Mouse (Mus musculus): ENCODE data around the gene Abcc3. TPM values are rescaled to one million over a fixed set of nuclear protein-coding genes. Genes with fewer than 3 reads are reported as not detected.

The Abcc3 gene
- polyA plus RNA-seq, 1 experiment from 2014 or later, result 7.7 TPM

DNA sequence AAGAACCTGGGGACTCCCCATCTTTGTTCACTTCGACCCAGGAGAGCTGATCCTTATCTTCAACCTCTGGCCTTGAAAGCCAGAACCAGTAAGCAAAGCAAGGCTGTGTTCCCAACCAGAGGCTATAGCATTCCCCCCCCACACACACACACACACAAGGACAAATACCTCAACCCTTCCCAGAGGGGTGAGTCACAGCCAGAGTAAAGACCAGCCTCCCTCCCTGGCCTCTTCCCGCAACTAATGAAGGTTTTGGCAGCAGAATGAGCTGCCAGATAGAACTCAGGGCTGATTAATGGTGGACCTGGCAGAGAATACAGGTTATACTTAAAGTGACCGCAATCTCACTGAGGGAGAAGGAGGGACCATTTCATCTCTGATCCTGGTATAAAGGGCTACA lies 46.2 kb downstream of the Abcc3 start:
- peaks cover 50% of the 10 kb centered on the region for H3K4me1 ChIP-seq
- no peak overlapping the region for H3K4me2 ChIP-seq
- H3K4me3 ChIP-seq (replicated peaks), result no peak overlapping the region
- peak overlapping the region; percentile 84 for H3K27ac ChIP-seq
- H3K36me3 ChIP-seq, result no peaks in the 10 kb centered on the region
- WGBS, result 19% methylated on average over 3 of the region's 3 CpGs
- ATAC-seq (ENCODE audit: insufficient read depth, low FRiP score, low read depth), result peak; percentile 81
- no peaks in the 10 kb centered on the region for H3K27me3 ChIP-seq (replicated peaks)
- H3K9ac ChIP-seq, result no peak overlapping the region
- H3K9me3 ChIP-seq, result no peaks in the 10 kb centered on the region

DNA sequence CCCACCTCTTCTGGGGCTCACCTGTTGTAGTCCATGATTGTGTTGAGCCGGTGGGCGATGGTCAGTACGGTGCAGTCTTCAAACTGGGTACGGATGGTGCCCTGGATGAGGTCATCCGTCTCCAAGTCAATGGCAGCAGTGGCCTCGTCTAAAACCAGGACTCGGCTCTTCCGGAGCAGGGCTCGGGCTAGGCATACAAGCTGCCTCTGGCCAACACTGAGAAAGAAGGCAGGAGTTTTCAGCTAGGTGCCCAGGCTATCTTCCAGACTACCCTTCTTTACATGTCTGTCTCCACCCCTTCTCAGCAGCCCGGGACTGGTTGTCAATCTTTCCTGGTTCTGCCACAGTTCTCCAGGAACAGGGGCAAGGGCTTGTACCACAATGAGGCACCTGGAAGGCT lies 46.9 kb downstream of the Abcc3 start:
- no peaks in the 10 kb centered on the region for H3K36me3 ChIP-seq
- peak overlapping the region; percentile 84 for H3K27ac ChIP-seq
- peaks cover 50% of the 10 kb centered on the region for H3K4me1 ChIP-seq
- H3K27me3 ChIP-seq (replicated peaks), result no peaks in the 10 kb centered on the region
- no peaks in the 10 kb centered on the region for H3K9me3 ChIP-seq
- WGBS, result 74% methylated on average over 10 of the region's 10 CpGs
- ATAC-seq (ENCODE audit: insufficient read depth, low FRiP score, low read depth), result no peak
- no peak overlapping the region for H3K4me2 ChIP-seq
- H3K9ac ChIP-seq, result no peak overlapping the region
- H3K4me3 ChIP-seq (replicated peaks), result no peak overlapping the region

DNA sequence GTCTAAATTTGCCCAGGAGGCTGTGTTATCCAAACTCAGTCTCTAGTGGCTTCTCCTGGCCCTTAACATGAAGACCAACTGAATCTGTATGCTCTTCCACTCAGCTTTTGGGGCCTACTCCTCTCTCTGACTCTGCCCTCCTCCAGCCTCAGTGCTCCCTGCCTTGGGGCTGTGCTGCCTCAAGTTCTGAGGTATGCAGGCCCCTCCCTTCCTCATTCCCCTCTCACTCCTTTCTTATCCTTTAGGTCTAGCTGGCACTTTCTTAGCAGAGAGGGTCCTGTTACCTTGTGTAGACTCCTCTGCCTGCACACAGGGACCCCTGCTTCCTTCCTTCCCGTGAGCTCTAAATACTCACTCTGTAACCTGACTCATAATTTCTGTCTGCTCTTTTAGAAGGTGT lies 48.3 kb downstream of the Abcc3 start:
- Histone ChIP-seq H3K9ac (no peak overlapping the region), H3K4me1 (peaks cover 50% of the 10 kb centered on the region), H3K27me3 (replicated peaks) (no peaks in the 10 kb centered on the region), H3K4me2 (no peak overlapping the region), H3K9me3 (no peaks in the 10 kb centered on the region), H3K36me3 (0 out of 2 replicates have a peak, but pooled peaks cover 4% of the 10 kb centered on the region), H3K4me3 (replicated peaks) (no peak overlapping the region), H3K27ac (no peak overlapping the region)
- WGBS, result 52% methylated on average over 1 of the region's 1 CpGs
- no peak for ATAC-seq (ENCODE audit: insufficient read depth, low FRiP score, low read depth)

DNA sequence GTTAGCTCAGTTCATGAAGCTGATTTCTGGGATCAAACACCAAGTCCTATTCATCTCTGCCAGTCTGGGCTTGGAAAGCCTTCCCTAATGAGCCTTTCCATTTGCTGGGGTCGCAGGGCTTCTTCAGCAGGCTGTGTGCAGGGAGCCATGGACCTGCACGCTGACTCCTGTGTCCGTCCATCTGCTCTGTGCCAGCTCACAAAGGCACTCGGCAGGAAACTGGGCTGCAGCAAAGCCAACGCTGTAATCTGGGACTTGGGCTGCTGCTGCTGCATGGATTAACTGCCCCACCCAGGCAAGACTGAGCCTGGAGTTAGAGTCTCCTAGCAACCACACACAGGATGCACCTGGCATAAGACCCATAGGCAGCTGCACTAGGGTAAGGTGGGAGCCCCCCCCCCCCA lies 48.8 kb downstream of the Abcc3 start:
- peaks cover 50% of the 10 kb centered on the region for H3K4me1 ChIP-seq
- no peak for ATAC-seq (ENCODE audit: insufficient read depth, low FRiP score, low read depth)
- 34% methylated on average over 5 of the region's 5 CpGs for WGBS
- no peak overlapping the region for H3K4me3 ChIP-seq (replicated peaks)
- H3K9me3 ChIP-seq, result no peaks in the 10 kb centered on the region
- no peak overlapping the region for H3K9ac ChIP-seq
- H3K36me3 ChIP-seq, result peaks cover 8% of the 10 kb centered on the region
- no peak overlapping the region for H3K27ac ChIP-seq
- H3K27me3 ChIP-seq (replicated peaks), result no peaks in the 10 kb centered on the region
- no peak overlapping the region for H3K4me2 ChIP-seq

DNA sequence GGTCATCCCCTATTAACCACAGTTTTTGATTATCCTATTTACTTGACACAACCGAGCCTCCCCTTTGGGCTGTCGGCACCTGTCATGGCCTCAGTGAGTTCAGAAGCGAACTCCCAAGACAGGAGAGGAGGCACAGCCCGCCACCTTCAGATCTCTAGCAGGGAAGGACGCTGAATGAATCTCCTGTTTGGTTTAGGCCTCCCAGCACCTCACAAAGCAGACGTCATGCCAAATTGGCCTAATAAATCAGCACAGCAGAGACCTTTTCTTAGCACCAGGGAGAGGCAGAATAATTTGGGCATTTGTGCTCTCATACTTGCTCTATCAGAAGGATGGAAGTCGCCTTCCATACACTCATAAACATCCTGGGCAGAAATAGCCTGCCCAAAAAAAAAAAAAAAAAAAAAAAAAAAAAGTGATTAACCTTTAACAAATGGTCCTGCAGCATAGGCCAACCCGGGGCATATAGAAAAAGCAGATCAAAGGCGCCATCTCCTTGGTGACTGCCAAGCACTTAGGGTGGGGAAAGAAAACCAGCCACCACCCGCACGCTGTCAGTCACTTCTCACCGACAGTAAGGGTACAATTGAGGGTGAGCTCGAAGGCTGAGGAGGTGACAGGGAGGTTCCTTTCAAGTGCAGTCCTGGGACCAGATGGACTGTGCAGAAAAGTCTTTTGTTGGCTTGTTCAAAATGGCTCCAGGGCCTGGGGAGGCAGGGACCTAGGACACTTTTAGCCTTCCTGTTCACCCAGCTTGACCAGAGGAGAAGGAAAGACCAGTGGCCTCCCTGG lies 50.5 kb downstream of the Abcc3 start:
- Histone ChIP-seq H3K27ac (peak overlapping the region; percentile 88), H3K9me3 (no peaks in the 10 kb centered on the region), H3K27me3 (replicated peaks) (no peaks in the 10 kb centered on the region), H3K4me2 (peak overlapping the region; percentile 6; the same call in 1 of the 2 replicates), H3K9ac (no peak overlapping the region), H3K4me1 (peaks cover 46% of the 10 kb centered on the region), H3K36me3 (peaks cover 15% of the 10 kb centered on the region), H3K4me3 (replicated peaks) (no peak overlapping the region)
- WGBS, result 36% methylated on average over 13 of the region's 13 CpGs
- ATAC-seq (ENCODE audit: insufficient read depth, low FRiP score, low read depth), result no peak

DNA sequence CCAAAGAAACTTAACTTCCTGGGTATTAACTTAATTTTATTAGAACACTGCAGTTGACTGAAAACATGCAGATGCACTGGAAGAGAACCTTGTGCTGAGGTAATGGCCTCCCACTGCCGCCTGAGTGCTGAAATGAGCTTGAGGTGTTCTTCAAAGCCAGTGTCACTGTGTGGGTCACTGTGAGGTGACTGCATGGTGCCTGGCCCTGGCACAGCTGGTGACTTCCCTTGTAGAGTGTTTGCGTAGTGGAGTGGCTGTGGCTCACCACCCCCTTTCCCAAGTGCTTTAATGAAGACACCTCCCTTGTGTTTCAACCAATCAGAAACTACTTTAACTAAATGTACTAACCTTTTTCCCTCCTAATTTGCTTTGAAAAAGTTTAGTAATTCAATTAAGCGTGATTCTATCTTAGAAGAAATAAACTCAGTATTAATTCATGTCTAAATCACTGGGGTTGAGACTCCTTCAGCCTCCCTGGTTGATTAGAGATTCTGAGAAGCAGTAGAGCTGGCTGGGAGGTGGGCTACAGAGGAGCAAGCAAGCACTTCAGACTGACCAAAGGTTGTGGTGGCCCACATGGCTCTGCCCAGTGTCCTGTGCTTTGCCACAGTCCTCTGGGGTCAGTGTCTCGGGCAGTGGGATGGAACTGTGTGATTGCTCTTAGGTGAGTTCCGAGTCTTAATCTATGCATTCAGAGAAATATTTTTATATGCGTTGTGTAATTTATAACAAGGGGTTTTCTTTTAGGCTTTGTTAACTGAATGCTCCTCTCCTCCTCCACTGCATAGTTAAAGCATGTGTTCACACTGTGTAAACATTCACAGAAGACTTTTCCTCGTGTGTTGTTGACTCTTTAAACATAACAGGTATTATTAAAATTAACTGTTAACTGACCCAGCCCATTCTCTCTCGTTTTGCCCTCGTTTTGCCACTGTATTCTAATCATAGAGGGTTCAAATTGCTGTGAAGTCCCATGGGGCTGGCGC lies 51.6 kb downstream of the Abcc3 start:
- Histone ChIP-seq H3K9me3 (no peaks in the 10 kb centered on the region), H3K9ac (no peak overlapping the region), H3K4me2 (peak overlapping the region; percentile 6; the same call in 1 of the 2 replicates), H3K27me3 (replicated peaks) (no peaks in the 10 kb centered on the region), H3K27ac (peak overlapping the region; percentile 88), H3K4me3 (replicated peaks) (no peak overlapping the region), H3K36me3 (peaks cover 15% of the 10 kb centered on the region), H3K4me1 (peaks cover 36% of the 10 kb centered on the region)
- ATAC-seq (ENCODE audit: insufficient read depth, low FRiP score, low read depth), result peak; percentile 60
- 58% methylated on average over 10 of the region's 10 CpGs for WGBS

DNA sequence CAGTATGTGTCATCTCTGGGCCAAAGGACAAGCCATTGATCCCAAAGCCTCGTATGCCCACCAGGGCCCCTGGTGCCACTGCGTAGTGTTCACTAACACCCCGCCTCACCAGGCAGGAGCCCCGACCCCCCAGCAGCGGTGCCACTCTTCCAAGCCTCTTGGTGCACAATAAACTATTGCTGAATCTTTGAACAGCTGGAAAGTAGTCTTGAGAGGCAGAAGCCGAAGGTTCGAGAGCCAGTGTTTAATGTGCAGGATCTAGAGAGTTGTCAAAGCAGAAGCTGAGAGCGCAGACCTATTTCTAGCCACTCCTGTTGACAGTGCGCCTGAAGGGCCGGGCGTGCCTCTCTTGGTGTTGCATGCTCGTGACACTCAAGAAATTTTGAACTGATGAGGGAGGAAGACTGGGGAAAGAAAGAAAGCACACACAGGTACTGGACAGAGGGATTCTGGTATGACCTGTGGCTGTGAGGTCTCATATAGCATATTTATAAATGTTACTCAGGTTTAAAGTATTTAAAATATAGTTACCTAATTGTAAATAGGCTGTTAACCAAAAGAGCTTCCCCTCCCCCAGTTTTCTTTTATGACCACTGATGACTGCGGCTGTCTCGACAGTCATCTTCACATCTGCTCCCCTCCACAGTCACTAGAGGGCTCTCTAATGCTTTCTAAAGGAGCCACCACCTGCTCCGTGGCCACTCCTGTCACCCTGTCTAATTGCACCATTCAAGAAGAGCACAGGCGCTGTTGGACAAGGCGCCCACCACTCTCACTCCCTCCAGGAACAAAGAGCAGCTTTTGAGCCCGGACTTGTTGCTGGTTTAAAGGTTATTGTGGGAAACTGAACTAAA lies 52.8 kb downstream of the Abcc3 start:
- no peak overlapping the region for H3K27ac ChIP-seq
- H3K27me3 ChIP-seq (replicated peaks), result no peaks in the 10 kb centered on the region
- H3K9me3 ChIP-seq, result no peaks in the 10 kb centered on the region
- H3K36me3 ChIP-seq, result peaks cover 19% of the 10 kb centered on the region
- H3K4me1 ChIP-seq, result peaks cover 30% of the 10 kb centered on the region
- H3K4me2 ChIP-seq, result no peak overlapping the region
- no peak overlapping the region for H3K4me3 ChIP-seq (replicated peaks)
- WGBS, result 52% methylated on average over 18 of the region's 18 CpGs
- no peak for ATAC-seq (ENCODE audit: insufficient read depth, low FRiP score, low read depth)
- no peak overlapping the region for H3K9ac ChIP-seq

DNA sequence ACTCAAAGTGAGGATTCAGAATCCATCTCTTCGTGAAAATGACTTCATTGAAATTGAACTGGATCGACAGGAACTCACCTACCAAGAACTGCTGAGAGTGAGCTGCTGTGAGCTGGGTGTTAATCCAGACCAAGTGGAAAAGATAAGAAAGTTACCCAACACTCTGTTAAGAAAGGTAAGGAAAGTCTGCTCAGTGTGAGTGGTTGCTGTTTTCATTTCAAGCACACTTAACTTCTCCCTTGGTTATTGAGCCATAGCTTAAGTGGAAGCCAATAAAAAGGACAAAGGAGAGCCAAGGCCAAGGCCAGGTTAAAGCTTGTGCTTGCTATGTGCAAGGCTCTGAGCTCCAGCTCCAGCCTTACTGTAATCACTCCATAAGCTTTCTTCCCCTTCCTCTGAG lies 54.5 kb downstream of the Abcc3 start:
- no peak overlapping the region for H3K9ac ChIP-seq
- H3K4me1 ChIP-seq, result peaks cover 20% of the 10 kb centered on the region; the same call in 1 of the 2 replicates
- ATAC-seq (ENCODE audit: insufficient read depth, low FRiP score, low read depth), result no peak
- H3K27me3 ChIP-seq (replicated peaks), result no peaks in the 10 kb centered on the region
- no peaks in the 10 kb centered on the region for H3K9me3 ChIP-seq
- H3K36me3 ChIP-seq, result peaks cover 26% of the 10 kb centered on the region
- no peak overlapping the region for H3K27ac ChIP-seq
- no peak overlapping the region for H3K4me3 ChIP-seq (replicated peaks)
- WGBS, result 87% methylated on average over 2 of the region's 2 CpGs
- H3K4me2 ChIP-seq, result no peak overlapping the region

DNA sequence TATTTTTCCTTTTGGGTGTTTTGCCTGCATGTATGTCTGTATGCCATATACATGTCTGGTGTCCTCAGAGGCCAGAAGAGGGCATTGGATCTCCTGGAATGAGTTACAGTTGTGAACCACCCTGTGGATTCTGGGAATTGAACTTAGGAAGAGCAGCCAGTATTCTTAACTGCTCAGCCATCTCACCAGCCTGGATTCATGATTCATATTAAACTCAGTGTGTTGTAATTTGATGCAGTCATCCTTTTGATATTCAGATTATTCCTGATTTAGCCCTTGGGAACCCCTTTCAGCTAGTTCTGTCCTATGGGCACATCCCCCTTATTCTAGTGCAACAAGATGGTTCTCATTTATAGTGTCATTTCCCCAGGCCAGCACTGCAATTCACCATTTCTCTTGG lies 56.2 kb downstream of the Abcc3 start:
- H3K36me3 ChIP-seq, result peaks cover 26% of the 10 kb centered on the region
- H3K4me2 ChIP-seq, result no peak overlapping the region
- H3K4me1 ChIP-seq, result peaks cover 8% of the 10 kb centered on the region; the same call in 1 of the 2 replicates
- ATAC-seq (ENCODE audit: insufficient read depth, low FRiP score, low read depth), result no peak
- no peak overlapping the region for H3K9ac ChIP-seq
- H3K27ac ChIP-seq, result no peak overlapping the region
- H3K27me3 ChIP-seq (replicated peaks), result no peaks in the 10 kb centered on the region
- no peaks in the 10 kb centered on the region for H3K9me3 ChIP-seq
- H3K4me3 ChIP-seq (replicated peaks), result no peak overlapping the region

DNA sequence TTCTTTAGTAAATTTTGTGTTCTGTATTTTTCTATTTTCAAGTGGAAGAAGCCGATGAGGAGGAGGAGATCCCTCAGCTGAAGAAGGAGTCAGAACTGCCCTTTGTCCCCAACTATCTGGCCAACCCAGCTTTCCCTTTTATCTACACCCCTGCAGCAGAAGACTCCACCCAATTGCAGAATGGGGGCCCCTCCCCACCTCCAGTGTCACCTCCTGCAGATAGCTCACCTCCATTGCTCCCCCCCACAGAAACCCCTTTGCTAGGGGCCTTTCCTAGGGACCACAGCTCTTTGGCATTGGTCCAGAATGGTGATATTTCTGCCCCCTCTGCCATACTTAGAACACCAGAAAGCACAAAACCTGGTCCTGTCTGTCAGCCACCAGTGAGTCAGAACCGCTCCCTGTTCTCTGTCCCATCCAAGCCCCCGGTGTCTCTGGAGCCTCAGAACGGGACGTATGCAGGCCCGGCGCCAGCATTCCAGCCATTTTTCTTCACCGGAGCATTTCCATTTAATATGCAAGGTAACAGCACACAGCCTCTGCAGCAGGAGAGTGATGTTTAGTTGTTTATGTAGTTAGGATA lies 58.3 kb downstream of the Abcc3 start:
- WGBS, result 87% methylated on average over 8 of the region's 8 CpGs
- Histone ChIP-seq H3K36me3 (peaks cover 21% of the 10 kb centered on the region), H3K27me3 (replicated peaks) (no peaks in the 10 kb centered on the region), H3K9ac (no peak overlapping the region), H3K4me3 (replicated peaks) (no peak overlapping the region), H3K27ac (no peak overlapping the region), H3K9me3 (no peaks in the 10 kb centered on the region), H3K4me2 (no peak overlapping the region), H3K4me1 (0 out of 2 replicates have a peak, but pooled peaks cover 12% of the 10 kb centered on the region)
- peak; percentile 79; the same call in 1 of the 2 replicates for ATAC-seq (ENCODE audit: insufficient read depth, low FRiP score, low read depth)

DNA sequence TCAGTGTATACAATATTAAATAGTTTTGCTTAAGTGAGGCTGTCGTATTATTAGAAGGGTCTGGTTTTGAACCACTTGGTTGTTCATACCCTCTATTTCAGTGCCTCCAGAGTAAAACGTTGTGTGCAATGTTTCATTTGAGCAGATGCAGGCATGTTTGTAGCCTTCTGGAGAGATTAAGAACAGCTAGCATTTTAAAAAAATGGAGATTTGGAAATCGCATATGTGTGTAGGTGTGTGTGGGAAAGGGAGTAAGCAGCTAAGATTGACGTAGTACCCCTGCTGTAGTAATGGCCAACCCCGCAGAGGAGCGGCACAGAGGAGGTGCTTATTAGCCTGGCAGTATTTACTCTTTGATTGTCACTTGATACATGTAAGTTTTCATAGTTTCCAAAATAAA lies 60.1 kb downstream of the Abcc3 start:
- no peak overlapping the region for H3K4me3 ChIP-seq (replicated peaks)
- ATAC-seq (ENCODE audit: insufficient read depth, low FRiP score, low read depth), result no peak
- no peaks in the 10 kb centered on the region for H3K27me3 ChIP-seq (replicated peaks)
- H3K27ac ChIP-seq, result no peak overlapping the region
- 0 out of 2 replicates have a peak, but pooled peaks cover 14% of the 10 kb centered on the region for H3K4me1 ChIP-seq
- WGBS, result 75% methylated on average over 6 of the region's 6 CpGs
- no peak overlapping the region for H3K9ac ChIP-seq
- no peaks in the 10 kb centered on the region for H3K9me3 ChIP-seq
- H3K4me2 ChIP-seq, result no peak overlapping the region
- peaks cover 11% of the 10 kb centered on the region for H3K36me3 ChIP-seq

Data from stomach, embryonic 15.5 days (tissue).